Mouse (Mus musculus) urinary bladder, adult 18-20 months (tissue): Measurements from ENCODE around the gene Slc43a1.
"Not testable (repeated sequence)": the region's sequence is repeated elsewhere in the genome, so short reads cannot be mapped to it uniquely, and the experiment has no call there.

Source experiments
- DNase-seq, 2 experiments: peaks; one replicate each; pipeline ENCODE4 v3.0.0; 2022; ENCODE audit warnings: low spot score in 2 of 2, mixed read lengths in 2 of 2

The Slc43a1 gene

GRCm38 (mm10) chr2:84893359-84893758 is 54.7 kb downstream of the Slc43a1 start:
- no peak for DNase-seq

- no peak for DNase-seq
These were observed 57.0 kb downstream of the Slc43a1 start for GRCm38 (mm10) chr2:84895495-84896198.

DNA sequence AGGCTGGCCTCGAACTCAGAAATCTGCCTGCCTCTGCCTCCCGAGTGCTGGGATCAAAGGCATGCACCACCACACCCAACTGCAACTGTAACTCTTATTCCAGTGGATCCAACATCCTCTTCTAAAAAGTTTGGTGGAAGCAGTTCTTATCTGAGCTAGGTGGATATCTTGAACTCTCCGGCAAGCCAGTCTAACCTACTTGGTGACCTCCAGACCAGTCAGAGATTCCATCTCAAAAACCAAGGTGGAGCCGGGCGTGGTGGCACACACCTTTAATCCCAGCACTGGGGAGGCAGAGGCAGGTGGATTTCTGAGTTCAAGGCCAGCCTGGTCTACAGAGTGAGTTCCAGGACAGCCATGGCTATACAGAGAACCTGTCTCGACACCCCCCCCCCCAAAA is 58.0 kb downstream of the Slc43a1 start:
- not testable (repeated sequence) for DNase-seq

GRCm38 (mm10) chr2:84912722-84913121 is 74.1 kb downstream of the Slc43a1 start:
- no peak for DNase-seq
